ENCODE assay signal across 9 mouse cellular contexts in genomic region chr4:133309948-133310347, GRCm38 (mm10). TPM values are rescaled to one million over a fixed set of nuclear protein-coding genes. Genes with fewer than 3 reads are reported as not detected.
A peak's percentile ranks its signal among the peaks of the same experiment; 100 is the strongest.
DNase-seq lines count a peak whose midpoint lies in the region; ATAC-seq and TF ChIP-seq lines count a peak whose summit lies in the region.
"Had no signal": no experiment of that assay in that cellular context is flagged by ENCODE, and none has a peak within 500 bp of the region (broad histone marks: within the 10 kb centered on the region; RNA-seq: fewer than 3 reads in every experiment).

No protein-coding gene starts in this region.

- peaks cover 36% of the 10 kb centered on the region for H3K36me3 ChIP-seq in hindbrain, embryonic 14.5 days (replicated peaks; ENCODE audit: control insufficient read depth, insufficient read depth)
- H3K36me3 ChIP-seq in hindbrain, embryonic 12.5 days, result peaks cover 24% of the 10 kb centered on the region
- H3K36me3 ChIP-seq in hindbrain, postnatal 0 days (ENCODE audit: insufficient read depth, low read length), result no peaks in the 10 kb centered on the region

- H3K4me2 ChIP-seq in hindbrain, embryonic 14.5 days (replicated peaks), result no peak overlapping the region
- no peak overlapping the region for H3K4me2 ChIP-seq in hindbrain, embryonic 12.5 days (replicated peaks)
- H3K4me2 ChIP-seq in hindbrain, postnatal 0 days (ENCODE audit: low read depth, low read length), result no peak overlapping the region
- H3K4me2 ChIP-seq: embryonic facial prominence, embryonic 15.5 days had no signal

- no peaks in the 10 kb centered on the region for H3K27me3 ChIP-seq in hindbrain, embryonic 14.5 days (ENCODE audit: control insufficient read depth, insufficient read depth, low read length)
- no peaks in the 10 kb centered on the region for H3K27me3 ChIP-seq in hindbrain, embryonic 12.5 days
- H3K27me3 ChIP-seq in hindbrain, postnatal 0 days (ENCODE audit: insufficient read depth, low read length), result no peaks in the 10 kb centered on the region
- H3K27me3 ChIP-seq: embryonic facial prominence, embryonic 15.5 days had no signal

- no peak for ATAC-seq in hindbrain, embryonic 14.5 days (ENCODE audit: low FRiP score)
- no peak for ATAC-seq in hindbrain, embryonic 12.5 days (ENCODE audit: low FRiP score)
- ATAC-seq in hindbrain, postnatal 0 days, result no peak

- no peak overlapping the region for H3K27ac ChIP-seq in hindbrain, embryonic 14.5 days
- H3K27ac ChIP-seq in hindbrain, embryonic 12.5 days, result no peak overlapping the region
- H3K27ac ChIP-seq in embryonic fibroblast, embryonic 13.5 days (ENCODE audit: insufficient read depth, low read length), result no peak overlapping the region
- H3K27ac ChIP-seq in hindbrain, postnatal 0 days, result no peak overlapping the region
- H3K27ac ChIP-seq: embryonic facial prominence, embryonic 15.5 days had no signal

- 0% methylated on average over 3 of the region's 3 CpGs for whole genome bisulfite sequencing in hindbrain, embryonic 14.5 days
- 0% methylated on average over 3 of the region's 3 CpGs for whole genome bisulfite sequencing in hindbrain, embryonic 12.5 days
- 0% methylated on average over 3 of the region's 3 CpGs for WGBS in hindbrain, postnatal 0 days

- peak; percentile 90 for DNase-seq in hindbrain, embryonic 14.5 days (ENCODE audit: low spot score)
- peak; percentile 91 to 93 for DNase-seq in adrenal gland, postnatal 36 days
- peak; percentile 90 for DNase-seq in hindbrain, postnatal 0 days (ENCODE audit: low spot score)
- peak; percentile 80 to 87 for DNase-seq in left cerebral cortex, postnatal 36 days (ENCODE audit: low spot score in 2 of 2)
- DNase-seq in ovary, adult 18-20 months (ENCODE audit: low spot score), result peak; percentile 60
- DNase-seq in thymus, postnatal 0 days (ENCODE audit: low spot score), result peak; percentile 79

- H3K9me3 ChIP-seq in hindbrain, embryonic 14.5 days (ENCODE audit: control insufficient read depth, low read length), result no peaks in the 10 kb centered on the region
- H3K9me3 ChIP-seq in hindbrain, embryonic 12.5 days (replicated peaks), result no peaks in the 10 kb centered on the region
- no peaks in the 10 kb centered on the region for H3K9me3 ChIP-seq in hindbrain, postnatal 0 days (ENCODE audit: low read length)
- H3K9me3 ChIP-seq: embryonic facial prominence, embryonic 15.5 days had no signal

- intact Hi-C loops in left cerebral cortex, postnatal 36 days (cut with DNase I), result loop anchor here (2.0 to 5.0 kb wide), 4 partner anchors 17 to 142 kb away; no protein-coding TSS in a partner anchor

- no peak overlapping the region for H3K9ac ChIP-seq in hindbrain, embryonic 14.5 days
- H3K9ac ChIP-seq in hindbrain, embryonic 12.5 days, result no peak overlapping the region
- no peak overlapping the region for H3K9ac ChIP-seq in hindbrain, postnatal 0 days (replicated peaks; ENCODE audit: low read length)
- H3K9ac ChIP-seq: embryonic facial prominence, embryonic 15.5 days had no signal

- TF ChIP-seq CTCF in embryonic fibroblast, embryonic 13.5 days (IDR thresholded peaks at IDR 0.05; ENCODE audit: borderline replicate concordance, insufficient read depth, low read length), result peak; percentile 94
- peak; percentile 97 for TF ChIP-seq CTCF in hindbrain, postnatal 0 days (IDR thresholded peaks at IDR 0.05; ENCODE audit: low read depth)

- TF ChIP-seq POLR2A in embryonic fibroblast, embryonic 13.5 days (IDR thresholded peaks at IDR 0.05; ENCODE audit: low read depth, low read length), result no peak

- no peak overlapping the region for H3K4me3 ChIP-seq in hindbrain, embryonic 14.5 days (replicated peaks; ENCODE audit: low read length)
- no peak overlapping the region for H3K4me3 ChIP-seq in hindbrain, embryonic 12.5 days
- H3K4me3 ChIP-seq in embryonic fibroblast, embryonic 13.5 days (ENCODE audit: insufficient read depth, low read length), result no peak overlapping the region
- H3K4me3 ChIP-seq in hindbrain, postnatal 0 days (ENCODE audit: low read length), result no peak overlapping the region
- H3K4me3 ChIP-seq: embryonic facial prominence, embryonic 15.5 days had no signal

- H3K4me1 ChIP-seq in hindbrain, embryonic 14.5 days (replicated peaks; ENCODE audit: control insufficient read depth, insufficient read depth, low read length), result no peaks in the 10 kb centered on the region
- no peaks in the 10 kb centered on the region for H3K4me1 ChIP-seq in hindbrain, embryonic 12.5 days
- no peaks in the 10 kb centered on the region for H3K4me1 ChIP-seq in embryonic fibroblast, embryonic 13.5 days (ENCODE audit: control insufficient read depth, insufficient read depth, low read length)
- no peaks in the 10 kb centered on the region for H3K4me1 ChIP-seq in hindbrain, postnatal 0 days (ENCODE audit: insufficient read depth, low read length)
- H3K4me1 ChIP-seq: embryonic facial prominence, embryonic 15.5 days had no signal

RNA-seq across cellular contexts. Expression of gene Tmem222, which starts 32.4 kb away (rescaled TPM):
- polyA plus RNA-seq in hindbrain, embryonic 14.5 days (2014; fragmentation: Nextera tagmentation; extraction: Ambion mirVana), result 119 and 121 TPM in 2 replicates
- polyA plus RNA-seq in hindbrain, embryonic 12.5 days (2016; fragmentation: Nextera tagmentation; extraction: Ambion mirVana), result 75.7 and 77.7 TPM in 2 replicates
- total RNA-seq in adrenal gland, postnatal 36 days (2021), result 10 to 100 TPM; 64.0 to 74.4 TPM
- polyA plus RNA-seq in embryonic fibroblast, embryonic 13.5 days (2011; ENCODE audit: insufficient read length, low read depth, missing spikeins), result 37.8 and 47.7 TPM in 2 replicates
- total RNA-seq in hindbrain, postnatal 0 days (2014; rRNA removed), result 120 and 138 TPM in 2 replicates
- polyA plus RNA-seq in hindbrain, postnatal 0 days (2015; fragmentation: Nextera tagmentation; extraction: Ambion mirVana), result 127 and 136 TPM in 2 replicates
- 10 to 100 TPM; 87.9 to 96.5 TPM for total RNA-seq in left cerebral cortex, postnatal 36 days (2021)
- polyA plus RNA-seq in thymus, postnatal 0 days (2015; fragmentation: Nextera tagmentation; extraction: Ambion mirVana), result 93.2 and 94.0 TPM in 2 replicates

RNA-seq across cellular contexts. Expression of gene Wdtc1, which starts 43.3 kb away (rescaled TPM):
- 25.6 and 27.0 TPM in 2 replicates for polyA plus RNA-seq in hindbrain, embryonic 14.5 days (2014; fragmentation: Nextera tagmentation; extraction: Ambion mirVana)
- 25.5 and 27.8 TPM in 2 replicates for polyA plus RNA-seq in hindbrain, embryonic 12.5 days (2016; fragmentation: Nextera tagmentation; extraction: Ambion mirVana)
- 10 to 100 TPM; 44.6 to 63.8 TPM for total RNA-seq in adrenal gland, postnatal 36 days (2021)
- 21.2 and 21.7 TPM in 2 replicates for polyA plus RNA-seq in embryonic fibroblast, embryonic 13.5 days (2011; ENCODE audit: insufficient read length, low read depth, missing spikeins)
- 47.7 and 51.9 TPM in 2 replicates for total RNA-seq in hindbrain, postnatal 0 days (2014; rRNA removed)
- 12.8 and 14.9 TPM in 2 replicates for polyA plus RNA-seq in hindbrain, postnatal 0 days (2015; fragmentation: Nextera tagmentation; extraction: Ambion mirVana)
- total RNA-seq in left cerebral cortex, postnatal 36 days (2021), result 10 to 100 TPM; 58.6 to 59.8 TPM
- 13.6 and 14.2 TPM in 2 replicates for polyA plus RNA-seq in thymus, postnatal 0 days (2015; fragmentation: Nextera tagmentation; extraction: Ambion mirVana)

RNA-seq across cellular contexts. Expression of gene Sytl1, which starts 47.0 kb away (rescaled TPM):
- 0.26 and 0.43 TPM in 2 replicates for polyA plus RNA-seq in hindbrain, embryonic 14.5 days (2014; fragmentation: Nextera tagmentation; extraction: Ambion mirVana)
- 0.67 and 1.2 TPM in 2 replicates for polyA plus RNA-seq in hindbrain, embryonic 12.5 days (2016; fragmentation: Nextera tagmentation; extraction: Ambion mirVana)
- 1 to 10 TPM; 1.4 to 1.5 TPM for total RNA-seq in adrenal gland, postnatal 36 days (2021)
- 1.1 and 3.9 TPM in 2 replicates for polyA plus RNA-seq in embryonic fibroblast, embryonic 13.5 days (2011; ENCODE audit: insufficient read length, low read depth, missing spikeins)
- total RNA-seq in hindbrain, postnatal 0 days (2014; rRNA removed), result 1.4 TPM in 1 of 2 replicates, not detected in the other
- polyA plus RNA-seq in hindbrain, postnatal 0 days (2015; fragmentation: Nextera tagmentation; extraction: Ambion mirVana), result 0.18 and 0.40 TPM in 2 replicates
- total RNA-seq in left cerebral cortex, postnatal 36 days (2021), result 1 to 10 TPM; 2.2 to 2.3 TPM
- 34.2 and 34.8 TPM in 2 replicates for polyA plus RNA-seq in thymus, postnatal 0 days (2015; fragmentation: Nextera tagmentation; extraction: Ambion mirVana)

RNA-seq across cellular contexts. Expression of gene Slc9a1, which starts 59.6 kb away (rescaled TPM):
- polyA plus RNA-seq in hindbrain, embryonic 14.5 days (2014; fragmentation: Nextera tagmentation; extraction: Ambion mirVana), result 8.5 and 9.0 TPM in 2 replicates
- 8.4 and 9.5 TPM in 2 replicates for polyA plus RNA-seq in hindbrain, embryonic 12.5 days (2016; fragmentation: Nextera tagmentation; extraction: Ambion mirVana)
- 10 to 100 TPM; 48.6 to 54.2 TPM for total RNA-seq in adrenal gland, postnatal 36 days (2021)
- polyA plus RNA-seq in embryonic fibroblast, embryonic 13.5 days (2011; ENCODE audit: insufficient read length, low read depth, missing spikeins), result 26.2 and 34.7 TPM in 2 replicates
- total RNA-seq in hindbrain, postnatal 0 days (2014; rRNA removed), result 21.2 and 21.7 TPM in 2 replicates
- 8.2 and 10.1 TPM in 2 replicates for polyA plus RNA-seq in hindbrain, postnatal 0 days (2015; fragmentation: Nextera tagmentation; extraction: Ambion mirVana)
- 10 to 100 TPM; 48.8 to 56.9 TPM for total RNA-seq in left cerebral cortex, postnatal 36 days (2021)
- 5.2 and 6.2 TPM in 2 replicates for polyA plus RNA-seq in thymus, postnatal 0 days (2015; fragmentation: Nextera tagmentation; extraction: Ambion mirVana)
